Mouse (Mus musculus) induced T-regulatory cell, adult 2 months (primary cell): ENCODE results near the gene Prnp.
A peak's percentile ranks its signal among the peaks of the same experiment; 100 is the strongest.

Experiments
- DNase-seq: peaks from one replicate; pipeline ENCODE4 v3.0.0-alpha.2; 2012; ENCODE audit warnings: low read depth

Gene Prnp

GRCm38 (mm10) chr2:131906846-131907245, 2.9 kb upstream of the Prnp start:
- DNase-seq = no peak

- no peak for DNase-seq
Observed at GRCm38 (mm10) chr2:131907311-131907710, 2.4 kb upstream of the Prnp start.

GRCm38 (mm10) chr2:131908351-131908861, 1.3 kb upstream of the Prnp start:
- DNase-seq = no peak

GRCm38 (mm10) chr2:131908906-131909305, 822 bp upstream of the Prnp start:
- DNase-seq = no peak

- DNase-seq = no peak
Observed at GRCm38 (mm10) chr2:131910847-131911246, 1.1 kb downstream of the Prnp start.

GRCm38 (mm10) chr2:131911341-131911740, 1.6 kb downstream of the Prnp start:
- DNase-seq = no peak

GRCm38 (mm10) chr2:131912526-131913258, 3.0 kb downstream of the Prnp start:
- no peak for DNase-seq

- DNase-seq = no peak
Observed at GRCm38 (mm10) chr2:131932275-131932902, 22.7 kb downstream of the Prnp start.

GRCm38 (mm10) chr2:131933013-131933412, 23.3 kb downstream of the Prnp start:
- DNase-seq = no peak

- DNase-seq = no peak
Observed at GRCm38 (mm10) chr2:131933598-131933997, 23.9 kb downstream of the Prnp start.

- no peak for DNase-seq
Observed at GRCm38 (mm10) chr2:131934243-131934642, 24.5 kb downstream of the Prnp start.

GRCm38 (mm10) chr2:131935390-131936105, 25.8 kb downstream of the Prnp start:
- no peak for DNase-seq

GRCm38 (mm10) chr2:131936410-131936809, 26.7 kb downstream of the Prnp start:
- DNase-seq = no peak

GRCm38 (mm10) chr2:131939404-131940111, 29.8 kb downstream of the Prnp start:
- DNase-seq = peak; percentile 77

GRCm38 (mm10) chr2:131940506-131940905, 30.8 kb downstream of the Prnp start:
- DNase-seq = no peak

GRCm38 (mm10) chr2:131941501-131941900, 31.8 kb downstream of the Prnp start:
- DNase-seq = no peak

GRCm38 (mm10) chr2:131944370-131944769, 34.6 kb downstream of the Prnp start:
- no peak for DNase-seq

- DNase-seq = no peak
Observed at GRCm38 (mm10) chr2:131945225-131945624, 35.5 kb downstream of the Prnp start.

GRCm38 (mm10) chr2:131945765-131946164, 36.0 kb downstream of the Prnp start:
- DNase-seq = no peak

GRCm38 (mm10) chr2:131946351-131946750, 36.6 kb downstream of the Prnp start:
- no peak for DNase-seq

- DNase-seq = no peak
Observed at GRCm38 (mm10) chr2:131948156-131948555, 38.4 kb downstream of the Prnp start.
